Mouse (Mus musculus): ENCODE results near the gene Ntrk3. TPM values are rescaled to one million over a fixed set of nuclear protein-coding genes. Genes with fewer than 3 reads are reported as not detected.

Ntrk3 gene
- 0.93 and 1.2 TPM in 2 replicates for polyA plus RNA-seq (2015; fragmentation: Nextera tagmentation; extraction: Ambion mirVana)

DNA sequence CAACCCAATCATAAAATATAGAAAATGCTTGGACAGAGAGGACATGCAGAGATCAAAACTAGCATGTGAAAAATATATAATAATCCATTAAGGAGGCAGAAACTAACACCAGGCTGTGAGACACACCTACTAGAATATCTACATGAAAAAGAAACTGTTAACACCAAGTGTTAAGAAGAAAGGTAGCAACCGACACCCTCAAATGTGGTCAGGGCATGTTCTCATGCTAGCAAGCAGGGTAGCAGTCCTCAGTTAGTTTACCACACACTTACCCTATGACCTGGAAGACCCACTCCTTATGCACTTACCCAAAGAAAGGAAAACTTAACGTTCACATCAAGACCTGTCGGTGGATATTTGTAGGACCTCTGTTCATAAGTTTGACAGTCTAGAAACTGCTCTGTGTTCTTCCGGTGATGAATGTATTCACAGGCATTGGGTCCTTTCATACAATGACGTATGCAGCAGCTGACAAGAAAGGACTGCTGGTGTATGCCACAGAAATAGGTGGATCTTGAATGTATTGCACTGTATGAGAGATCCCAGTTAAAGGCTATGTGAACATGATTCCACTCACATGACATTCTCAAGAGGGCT lies at the start of gene Ntrk3:
Gene Ntrk3, minus strand, starts transcription at position 399 of the 597 bp plus-strand sequence.

DNA sequence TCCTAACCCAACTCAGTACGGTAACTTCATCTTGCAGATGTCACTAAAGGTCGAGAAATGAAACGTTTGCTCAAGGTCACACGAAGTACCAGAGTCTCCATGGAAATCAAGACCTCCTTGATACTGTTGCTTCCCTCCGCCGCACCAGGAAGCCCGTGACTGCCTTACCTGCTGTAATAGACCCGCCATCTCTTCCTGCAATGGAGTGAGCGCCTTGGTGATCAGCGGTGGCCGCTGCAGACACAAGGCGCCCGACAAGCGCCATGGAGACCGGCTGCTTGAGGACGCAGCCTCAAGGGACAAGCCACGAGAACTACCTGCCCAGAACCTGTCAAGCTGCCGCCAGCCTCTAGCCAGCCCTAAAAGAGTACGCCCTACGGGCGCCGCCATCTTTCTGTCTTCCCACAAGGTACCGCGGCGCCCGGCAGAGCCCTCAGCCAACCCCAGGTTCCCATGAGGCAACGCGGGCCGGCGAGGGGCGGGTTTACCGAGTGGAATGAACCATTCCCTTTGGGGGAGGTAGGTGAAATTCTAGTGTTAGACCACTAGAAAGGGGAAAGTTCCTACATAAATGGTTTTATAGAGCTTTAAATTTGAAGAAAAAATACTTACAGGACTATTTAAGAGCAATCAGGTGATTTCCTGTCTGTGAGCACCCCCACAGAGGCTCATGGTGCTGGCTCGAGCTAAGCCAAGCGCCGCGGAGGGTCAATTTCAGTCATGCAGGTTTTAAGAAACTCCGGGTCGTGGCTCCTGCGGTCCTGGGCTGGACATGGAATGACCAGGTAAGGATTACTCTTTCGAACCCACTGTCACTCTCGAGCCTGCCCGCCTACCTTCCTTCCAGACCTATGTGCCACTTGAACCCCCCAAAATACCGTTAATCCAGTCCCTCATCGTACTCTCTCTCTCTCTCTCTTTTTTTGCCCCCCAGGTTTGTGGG lies 45.1 kb upstream of the Ntrk3 start, which contains the start of the genes Mrps11 and Mrpl46:
Gene Mrps11, plus strand, starts transcription at position 481 of the 943 bp plus-strand sequence.
Gene Mrpl46, minus strand, starts transcription at position 893 of the 943 bp plus-strand sequence.

Other genes with a start within 250 kb of the Ntrk3 start
- gene Mrps11, start 45.1 kb upstream of the Ntrk3 start, polyA plus RNA-seq (2015; fragmentation: Nextera tagmentation; extraction: Ambion mirVana), result 41.7 and 47.5 TPM in 2 replicates
- 58.9 and 62.5 TPM in 2 replicates for gene Mrpl46, start 45.5 kb upstream of the Ntrk3 start, polyA plus RNA-seq (2015; fragmentation: Nextera tagmentation; extraction: Ambion mirVana)
- 7.7 and 8.6 TPM in 2 replicates for gene Det1, start 109.3 kb upstream of the Ntrk3 start, polyA plus RNA-seq (2015; fragmentation: Nextera tagmentation; extraction: Ambion mirVana)
- gene Aen, start 157.8 kb upstream of the Ntrk3 start, polyA plus RNA-seq (2015; fragmentation: Nextera tagmentation; extraction: Ambion mirVana), result 16.3 and 18.1 TPM in 2 replicates
- gene Isg20, start 175.4 kb upstream of the Ntrk3 start, polyA plus RNA-seq (2015; fragmentation: Nextera tagmentation; extraction: Ambion mirVana), result 1.9 and 3.9 TPM in 2 replicates

Data from skeletal muscle tissue, postnatal 0 days (tissue).